Mouse (Mus musculus): Measurements from ENCODE around the gene Slc26a10. TPM values are rescaled to one million over a fixed set of nuclear protein-coding genes. Genes with fewer than 3 reads are reported as not detected.

Slc26a10 gene
- polyA plus RNA-seq, 1 experiment from 2014 or later, result 20.2 TPM

DNA sequence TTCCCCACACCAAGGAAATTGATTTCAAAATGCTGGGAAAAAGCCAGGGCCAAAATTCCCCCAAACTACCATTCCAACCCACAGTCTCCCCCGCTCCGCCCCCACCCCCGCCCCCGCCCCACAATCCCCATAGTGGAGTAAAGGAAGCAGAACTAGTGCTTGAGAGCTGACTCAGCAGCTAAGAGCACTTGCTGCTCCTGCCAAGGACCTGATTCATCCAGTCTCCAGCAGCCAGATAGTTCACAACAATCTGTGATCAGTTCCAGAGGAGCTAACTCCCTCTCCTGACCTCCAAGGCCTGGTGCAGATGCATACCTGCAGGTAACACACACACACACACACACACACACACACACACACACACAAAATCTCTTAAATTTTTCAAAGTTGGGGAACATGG, 51.0 kb downstream of the Slc26a10 start:
- no peak overlapping the region for H3K4me2 ChIP-seq
- H3K9ac ChIP-seq, result no peak overlapping the region
- no peaks in the 10 kb centered on the region for H3K36me3 ChIP-seq
- ATAC-seq (ENCODE audit: insufficient number of reproducible peaks, low FRiP score), result no peak
- H3K4me3 ChIP-seq, result no peak overlapping the region
- no peaks in the 10 kb centered on the region for H3K4me1 ChIP-seq (replicated peaks)
- H3K27me3 ChIP-seq (replicated peaks), result 0 out of 2 replicates have a peak, but pooled peaks cover 4% of the 10 kb centered on the region
- H3K9me3 ChIP-seq (replicated peaks), result no peaks in the 10 kb centered on the region
- 66% methylated on average over 4 of the region's 4 CpGs for WGBS
- no peak overlapping the region for H3K27ac ChIP-seq (ENCODE audit: poor library complexity, severe bottlenecking)

DNA sequence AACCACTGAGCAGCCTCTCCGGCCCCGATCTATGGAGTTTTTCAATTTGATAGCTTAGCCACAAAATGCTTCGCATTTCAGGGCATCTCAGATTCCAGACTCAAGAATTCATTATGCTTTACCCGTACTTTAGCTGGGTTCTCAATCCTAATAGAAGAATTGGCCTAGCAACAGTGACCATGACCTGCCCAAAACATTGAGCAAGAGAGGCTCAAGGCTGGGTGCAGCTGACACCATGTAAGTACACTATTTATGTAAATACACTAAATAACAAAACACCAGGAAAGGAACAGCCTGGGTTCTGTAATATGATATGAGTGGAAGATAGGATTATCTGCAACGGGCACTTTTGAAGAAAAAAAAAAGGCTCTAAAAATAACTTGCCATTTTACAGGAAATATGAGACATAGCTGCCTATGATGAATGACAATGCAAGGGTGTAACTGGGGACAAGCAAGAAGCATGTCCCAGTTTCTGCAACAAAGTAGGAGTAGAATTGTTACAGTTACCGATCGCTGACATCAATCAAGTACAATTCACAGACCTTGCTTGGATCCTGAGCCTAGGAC, 52.6 kb downstream of the Slc26a10 start:
- Histone ChIP-seq H3K9ac (no peak overlapping the region), H3K9me3 (replicated peaks) (no peaks in the 10 kb centered on the region), H3K4me1 (replicated peaks) (peaks cover 3% of the 10 kb centered on the region; the same call in 1 of the 2 replicates), H3K27me3 (replicated peaks) (0 out of 2 replicates have a peak, but pooled peaks cover 4% of the 10 kb centered on the region), H3K4me3 (no peak overlapping the region), H3K36me3 (no peaks in the 10 kb centered on the region), H3K4me2 (no peak overlapping the region), H3K27ac (ENCODE audit: poor library complexity, severe bottlenecking) (no peak overlapping the region)
- 71% methylated on average over 7 of the region's 7 CpGs for WGBS
- no peak for ATAC-seq (ENCODE audit: insufficient number of reproducible peaks, low FRiP score)

DNA sequence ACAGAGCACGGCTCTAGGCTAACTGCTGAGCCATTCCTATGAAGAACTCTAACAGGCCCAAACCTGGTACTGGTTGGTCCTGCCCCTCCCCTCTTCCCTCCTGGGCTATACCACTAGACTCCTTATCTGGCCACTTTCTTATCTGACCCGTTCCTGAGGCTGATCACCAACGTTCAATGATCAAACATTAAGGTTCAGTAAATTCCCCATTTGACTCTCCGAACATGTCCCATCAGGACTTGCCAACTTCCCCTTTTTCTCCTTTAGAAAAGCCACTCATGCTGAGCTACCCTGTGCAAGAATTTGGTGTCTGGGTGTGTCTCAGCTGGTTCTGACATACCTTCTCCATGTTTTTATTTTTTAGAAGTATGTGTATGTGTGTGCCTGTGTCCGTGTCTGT, 53.9 kb downstream of the Slc26a10 start:
- WGBS, result 63% methylated on average over 5 of the region's 5 CpGs
- Histone ChIP-seq H3K4me1 (replicated peaks) (peaks cover 7% of the 10 kb centered on the region; the same call in 1 of the 2 replicates), H3K27me3 (replicated peaks) (0 out of 2 replicates have a peak, but pooled peaks cover 4% of the 10 kb centered on the region), H3K4me3 (no peak overlapping the region), H3K9me3 (replicated peaks) (no peaks in the 10 kb centered on the region), H3K9ac (no peak overlapping the region), H3K36me3 (no peaks in the 10 kb centered on the region), H3K27ac (ENCODE audit: poor library complexity, severe bottlenecking) (no peak overlapping the region), H3K4me2 (no peak overlapping the region)
- ATAC-seq (ENCODE audit: insufficient number of reproducible peaks, low FRiP score), result no peak

DNA sequence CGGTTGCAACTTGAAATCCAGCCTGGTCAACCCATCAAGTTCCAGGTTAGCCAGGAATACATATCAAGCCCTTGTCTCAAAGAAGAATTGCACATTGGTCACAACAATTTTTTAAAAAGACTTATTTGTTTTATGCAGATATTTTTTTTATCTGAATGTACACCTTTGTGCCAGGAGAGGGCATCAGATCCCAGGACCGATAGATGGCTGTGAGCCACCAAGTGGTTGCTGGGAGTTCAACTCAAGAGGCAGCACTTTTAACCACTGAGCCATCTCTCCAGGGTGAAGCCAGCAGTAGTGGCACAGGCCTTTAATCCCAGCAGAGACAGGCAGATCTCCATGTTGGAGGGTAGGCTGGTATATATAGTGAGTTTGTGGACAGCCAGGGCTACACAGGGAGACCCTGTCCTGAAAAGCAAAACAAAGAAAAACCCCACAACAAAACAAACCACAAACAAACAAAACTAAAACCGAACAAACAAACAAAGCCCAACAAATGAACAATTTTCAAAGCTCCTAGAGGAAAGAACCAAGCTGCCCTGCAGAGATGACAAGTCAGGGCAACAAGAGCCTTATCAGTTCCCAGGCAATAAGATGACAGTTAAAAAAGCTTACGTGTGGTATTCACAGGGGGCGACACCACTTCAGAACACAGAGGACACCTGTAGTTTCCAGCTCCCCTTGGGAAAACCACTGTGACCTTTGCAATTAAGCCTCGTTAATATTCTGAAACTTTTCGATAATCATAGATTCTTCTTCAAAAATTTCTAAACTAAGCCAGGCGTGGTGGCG, 55.0 kb downstream of the Slc26a10 start:
- Histone ChIP-seq H3K27me3 (replicated peaks) (no peaks in the 10 kb centered on the region), H3K4me2 (no peak overlapping the region), H3K4me3 (no peak overlapping the region), H3K36me3 (no peaks in the 10 kb centered on the region), H3K27ac (ENCODE audit: poor library complexity, severe bottlenecking) (no peak overlapping the region), H3K4me1 (replicated peaks) (peaks cover 10% of the 10 kb centered on the region), H3K9ac (no peak overlapping the region), H3K9me3 (replicated peaks) (no peaks in the 10 kb centered on the region)
- WGBS, result 65% methylated on average over 9 of the region's 9 CpGs
- ATAC-seq (ENCODE audit: insufficient number of reproducible peaks, low FRiP score), result no peak

DNA sequence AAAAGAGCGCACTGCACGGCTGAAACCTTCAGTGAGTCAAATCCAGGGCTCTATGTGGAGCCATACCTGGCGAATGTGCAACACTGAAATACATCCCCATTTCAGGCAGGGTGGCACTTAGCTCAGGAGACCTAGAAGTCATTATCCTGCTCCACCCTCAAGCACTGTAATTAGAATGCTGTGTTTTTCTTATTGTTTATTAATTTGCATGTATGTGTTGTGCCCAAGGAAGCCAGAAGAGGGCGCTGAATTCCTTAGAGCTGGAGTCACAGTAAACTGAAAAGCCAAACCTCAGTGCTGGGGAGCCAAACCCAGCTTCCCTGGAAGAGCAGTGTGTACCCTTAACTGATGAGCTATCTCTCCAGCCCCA, 57.0 kb downstream of the Slc26a10 start:
- Histone ChIP-seq H3K27ac (ENCODE audit: poor library complexity, severe bottlenecking) (no peak overlapping the region), H3K4me2 (peak overlapping the region; percentile 73), H3K4me1 (replicated peaks) (peaks cover 16% of the 10 kb centered on the region), H3K9me3 (replicated peaks) (no peaks in the 10 kb centered on the region), H3K9ac (peak overlapping the region; percentile 35; the same call in 1 of the 2 replicates), H3K4me3 (peak overlapping the region; percentile 35), H3K36me3 (peaks cover 11% of the 10 kb centered on the region), H3K27me3 (replicated peaks) (no peaks in the 10 kb centered on the region)
- no peak for ATAC-seq (ENCODE audit: insufficient number of reproducible peaks, low FRiP score)
- WGBS, result 15% methylated on average over 4 of the region's 4 CpGs

DNA sequence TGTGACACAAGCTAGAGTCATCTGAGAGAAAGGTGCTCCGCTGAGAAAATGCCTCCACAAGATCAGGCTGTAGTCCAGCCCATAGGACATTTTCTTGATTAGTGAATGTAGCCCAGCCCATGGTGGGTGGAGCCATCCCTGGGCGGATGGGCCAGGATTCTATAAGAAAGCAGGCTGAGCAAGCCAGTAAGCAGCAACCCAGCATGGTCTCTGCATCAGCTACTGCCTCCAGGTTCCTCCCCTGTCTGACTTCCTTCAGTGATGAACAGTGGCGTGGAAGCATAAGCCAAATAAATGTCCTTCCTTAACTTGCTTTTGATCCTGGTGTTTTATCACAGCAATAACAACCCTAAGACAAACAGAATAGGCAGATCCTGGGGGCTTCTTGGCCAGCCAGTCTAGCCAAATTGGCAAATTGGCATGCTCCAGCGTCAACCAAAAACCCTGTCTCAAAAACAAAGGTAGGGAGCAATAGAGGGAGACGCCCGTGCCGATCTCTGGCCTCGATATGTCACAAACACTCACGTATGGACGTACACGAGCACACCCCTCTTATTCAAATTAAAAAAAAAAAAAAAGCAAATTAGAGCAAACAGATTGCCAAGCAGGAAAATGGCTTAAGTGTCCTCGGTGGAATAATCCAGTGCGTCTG, 57.5 kb downstream of the Slc26a10 start:
- Histone ChIP-seq H3K9me3 (replicated peaks) (no peaks in the 10 kb centered on the region), H3K36me3 (peaks cover 16% of the 10 kb centered on the region), H3K27ac (ENCODE audit: poor library complexity, severe bottlenecking) (no peak overlapping the region), H3K27me3 (replicated peaks) (no peaks in the 10 kb centered on the region), H3K4me1 (replicated peaks) (peaks cover 16% of the 10 kb centered on the region), H3K4me3 (peak overlapping the region; percentile 35), H3K4me2 (peak overlapping the region; percentile 73), H3K9ac (peak overlapping the region; percentile 35)
- 0 out of 2 replicates have a peak, but pooled peaks have one; percentile 46 for ATAC-seq (ENCODE audit: insufficient number of reproducible peaks, low FRiP score)
- 10% methylated on average over 13 of the region's 13 CpGs for WGBS

DNA sequence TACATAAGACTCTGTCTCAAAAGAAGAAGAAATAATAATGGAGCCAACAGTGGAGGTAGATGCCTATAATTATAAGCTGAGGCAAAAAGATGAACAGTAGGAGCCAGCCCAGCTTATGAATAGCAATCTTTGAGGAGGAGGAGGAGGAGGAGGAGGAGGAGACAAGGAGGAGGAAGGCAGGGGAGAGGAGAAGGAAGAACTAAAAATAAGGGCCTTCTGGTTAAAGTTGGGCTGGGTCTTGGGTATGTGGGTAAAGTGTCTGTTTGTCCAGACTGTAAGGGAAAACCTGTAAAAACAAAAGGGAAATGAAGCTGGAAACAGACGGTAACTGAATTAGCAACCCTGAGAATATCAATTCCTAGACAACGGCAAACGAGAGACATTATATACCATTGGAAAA, 58.4 kb downstream of the Slc26a10 start:
- Histone ChIP-seq H3K9ac (no peak overlapping the region), H3K4me2 (no peak overlapping the region), H3K4me1 (replicated peaks) (peaks cover 16% of the 10 kb centered on the region), H3K4me3 (no peak overlapping the region), H3K9me3 (replicated peaks) (no peaks in the 10 kb centered on the region), H3K27ac (ENCODE audit: poor library complexity, severe bottlenecking) (no peak overlapping the region), H3K36me3 (peaks cover 24% of the 10 kb centered on the region), H3K27me3 (replicated peaks) (no peaks in the 10 kb centered on the region)
- 70% methylated on average over 3 of the region's 3 CpGs for WGBS
- ATAC-seq (ENCODE audit: insufficient number of reproducible peaks, low FRiP score), result no peak

Other genes starting within 250 kb of the Slc26a10 start
- 54.0 and 54.6 TPM in 2 replicates for gene Ctdsp2, start 201.9 kb downstream of the Slc26a10 start, polyA plus RNA-seq (2016; fragmentation: Nextera tagmentation; extraction: Ambion mirVana)
- gene Avil, start 179.9 kb downstream of the Slc26a10 start, polyA plus RNA-seq (2016; fragmentation: Nextera tagmentation; extraction: Ambion mirVana), result 0.19 and 0.22 TPM in 2 replicates
- gene Tsfm, start 149.8 kb downstream of the Slc26a10 start, polyA plus RNA-seq (2016; fragmentation: Nextera tagmentation; extraction: Ambion mirVana), result 99.2 and 99.4 TPM in 2 replicates
- gene Mettl1, start 139.2 kb downstream of the Slc26a10 start, polyA plus RNA-seq (2016; fragmentation: Nextera tagmentation; extraction: Ambion mirVana), result 37.0 and 37.1 TPM in 2 replicates
- gene Eef1akmt3, start 139.1 kb downstream of the Slc26a10 start, polyA plus RNA-seq (2016; fragmentation: Nextera tagmentation; extraction: Ambion mirVana), result 0.14 and 0.18 TPM in 2 replicates
- gene Cyp27b1, start 132.4 kb downstream of the Slc26a10 start, polyA plus RNA-seq (2016; fragmentation: Nextera tagmentation; extraction: Ambion mirVana), result 0.18 TPM in 1 of 2 replicates, not detected in the other
- gene March9, start 120.5 kb downstream of the Slc26a10 start, polyA plus RNA-seq (2016; fragmentation: Nextera tagmentation; extraction: Ambion mirVana), result 0.10 and 0.28 TPM in 2 replicates
- 1,080 and 1,140 TPM in 2 replicates for gene Cdk4, start 117.1 kb downstream of the Slc26a10 start, polyA plus RNA-seq (2016; fragmentation: Nextera tagmentation; extraction: Ambion mirVana)
- gene Tspan31, start 110.4 kb downstream of the Slc26a10 start, polyA plus RNA-seq (2016; fragmentation: Nextera tagmentation; extraction: Ambion mirVana), result 119 and 124 TPM in 2 replicates
- 0.03 TPM in 1 of 2 replicates, not detected in the other for gene Agap2, start 105.4 kb downstream of the Slc26a10 start, polyA plus RNA-seq (2016; fragmentation: Nextera tagmentation; extraction: Ambion mirVana)
- 52.2 and 52.4 TPM in 2 replicates for gene Os9, start 59.5 kb downstream of the Slc26a10 start, polyA plus RNA-seq (2016; fragmentation: Nextera tagmentation; extraction: Ambion mirVana)
- 1.9 and 2.4 TPM in 2 replicates for gene B4galnt1, start 15.4 kb downstream of the Slc26a10 start, polyA plus RNA-seq (2016; fragmentation: Nextera tagmentation; extraction: Ambion mirVana)
- 21.3 and 23.1 TPM in 2 replicates for gene Arhgef25, start 9.4 kb upstream of the Slc26a10 start, polyA plus RNA-seq (2016; fragmentation: Nextera tagmentation; extraction: Ambion mirVana)
- gene Dtx3, start 15.1 kb upstream of the Slc26a10 start, polyA plus RNA-seq (2016; fragmentation: Nextera tagmentation; extraction: Ambion mirVana), result 74.3 and 75.1 TPM in 2 replicates
- gene Pip4k2c, start 30.9 kb upstream of the Slc26a10 start, polyA plus RNA-seq (2016; fragmentation: Nextera tagmentation; extraction: Ambion mirVana), result 29.7 and 31.5 TPM in 2 replicates
- 0.37 and 0.79 TPM in 2 replicates for gene Kif5a, start 82.7 kb upstream of the Slc26a10 start, polyA plus RNA-seq (2016; fragmentation: Nextera tagmentation; extraction: Ambion mirVana)
- gene Dctn2, start 85.7 kb upstream of the Slc26a10 start, polyA plus RNA-seq (2016; fragmentation: Nextera tagmentation; extraction: Ambion mirVana), result 133 and 136 TPM in 2 replicates
- gene Mbd6, start 108.4 kb upstream of the Slc26a10 start, polyA plus RNA-seq (2016; fragmentation: Nextera tagmentation; extraction: Ambion mirVana), result 13.6 and 14.6 TPM in 2 replicates
- gene Mars, start 131.1 kb upstream of the Slc26a10 start, polyA plus RNA-seq (2016; fragmentation: Nextera tagmentation; extraction: Ambion mirVana), result 107 and 110 TPM in 2 replicates
- gene Arhgap9, start 141.3 kb upstream of the Slc26a10 start, polyA plus RNA-seq (2016; fragmentation: Nextera tagmentation; extraction: Ambion mirVana), result 0.89 and 1.8 TPM in 2 replicates
- gene Gli1, start 161.3 kb upstream of the Slc26a10 start, polyA plus RNA-seq (2016; fragmentation: Nextera tagmentation; extraction: Ambion mirVana), result 0.31 and 0.41 TPM in 2 replicates
- not detected in 2 replicates for gene Inhbe, start 173.8 kb upstream of the Slc26a10 start, polyA plus RNA-seq (2016; fragmentation: Nextera tagmentation; extraction: Ambion mirVana)
- not detected in 2 replicates for gene Inhbc, start 189.8 kb upstream of the Slc26a10 start, polyA plus RNA-seq (2016; fragmentation: Nextera tagmentation; extraction: Ambion mirVana)
- gene R3hdm2, start 199.7 kb upstream of the Slc26a10 start, polyA plus RNA-seq (2016; fragmentation: Nextera tagmentation; extraction: Ambion mirVana), result 35.8 and 36.6 TPM in 2 replicates

Measured in heart, embryonic 12.5 days (tissue).